Mouse (Mus musculus) liver, adult 2 months (tissue): Measurements from ENCODE around the gene Itpka. TPM values are rescaled to one million over a fixed set of nuclear protein-coding genes. Genes with fewer than 3 reads are reported as not detected.

Experiments used
- DNase-seq: peaks from one replicate; pipeline ENCODE4 v3.0.0-alpha.2; 2011; ENCODE audit warnings: low read depth, low spot score; ENCODE audit errors: extremely low read depth
- H3K27ac ChIP-seq: fragments of 200-500 bp; replicated peaks from 2 replicates; pipeline ENCODE4 v1.5.1; 2012; ENCODE audit warnings: low read depth, mild to moderate bottlenecking, control low read depth, inconsistent platforms, low read length; ENCODE audit not compliant: insufficient read depth
- H3K27me3 ChIP-seq: fragments of 200-500 bp; 2 replicates; pipeline ENCODE4 v1.6.1; 2012; ENCODE audit warnings: mild to moderate bottlenecking, moderate library complexity, low read length, inconsistent platforms; ENCODE audit not compliant: control insufficient read depth, insufficient read depth
- H3K36me3 ChIP-seq: fragments of 200-500 bp; 2 replicates; pipeline ENCODE4 v1.6.1; 2012; ENCODE audit warnings: low read length, inconsistent platforms; ENCODE audit not compliant: control insufficient read depth, insufficient read depth
- H3K4me1 ChIP-seq: fragments of 200-500 bp; 2 replicates; pipeline ENCODE4 v1.6.1; 2011; ENCODE audit warnings: low read length; ENCODE audit not compliant: control insufficient read depth, insufficient read depth
- H3K4me3 ChIP-seq: fragments of 200-500 bp; 2 replicates; pipeline ENCODE4 v1.5.1; 2011; ENCODE audit warnings: low read depth, mild to moderate bottlenecking, control low read depth, low read length, moderate library complexity; ENCODE audit not compliant: insufficient read depth
- H3K79me2 ChIP-seq: fragments of 200-500 bp; 2 replicates; pipeline ENCODE4 v1.6.1; 2012; ENCODE audit warnings: inconsistent platforms, mild to moderate bottlenecking, low read length, moderate library complexity; ENCODE audit not compliant: control insufficient read depth, insufficient read depth
- H3K9ac ChIP-seq: fragments of 200-500 bp; 2 replicates; pipeline ENCODE4 v1.6.1; 2012; ENCODE audit warnings: low read depth, mild to moderate bottlenecking, control low read depth, inconsistent platforms, low read length
- CTCF ChIP-seq: fragments of 200-500 bp; IDR thresholded peaks from 2 replicates; pipeline ENCODE4 v1.5.1; 2011; ENCODE audit warnings: low read depth, low read length, control low read depth
- POLR2A ChIP-seq: fragments of 200-500 bp; IDR thresholded peaks from 2 replicates; pipeline ENCODE4 v1.6.1; 2011; ENCODE audit warnings: low read length, control low read depth; ENCODE audit not compliant: insufficient read depth; ENCODE audit errors: extremely low read depth
- WGBS: fragments of 180-500 bp; shearing (Covaris S2); methylation state at CpG from one replicate; pipeline ENCODE4 v1.1.7; 2018; 5-methylcytosine and 5-hydroxymethylcytosine counted together
- polyA plus RNA-seq: library from polyadenylated mRNA; depleted of rRNA; stranded (reverse); fragments of >200 nt; gene quantifications from 2 replicates; pipeline ENCODE4 v1.2.3, GENCODE M21; 2012
- total RNA-seq: library from RNA; depleted of rRNA; stranded (reverse); fragments of >200 nt; gene quantifications from 2 replicates; pipeline ENCODE4 v1.2.3, GENCODE M21; 2014

The Itpka gene
- total and polyA plus RNA-seq, 2 experiments, result 0.65 to 3.6 TPM

GRCm38 (mm10) chr2:119744163-119745111 is 2.3 kb downstream of the Itpka start:
- TF ChIP-seq POLR2A (no peak), CTCF (no peak)
- DNase-seq, result peak; percentile 61
- Histone ChIP-seq H3K79me2 (no peaks in the 10 kb centered on the region), H3K4me3 (peak overlapping the region; percentile 28; the same call in 1 of the 2 replicates), H3K9ac (peak overlapping the region; percentile 29; the same call in 1 of the 2 replicates), H3K27me3 (peaks cover 8% of the 10 kb centered on the region), H3K4me1 (peaks cover 14% of the 10 kb centered on the region; the same call in 1 of the 2 replicates), H3K36me3 (no peaks in the 10 kb centered on the region), H3K27ac (no peak overlapping the region)
- WGBS, result 9% methylated on average over 46 of the region's 46 CpGs

- Histone ChIP-seq H3K4me3 (no peak overlapping the region), H3K79me2 (no peaks in the 10 kb centered on the region), H3K27ac (no peak overlapping the region), H3K36me3 (no peaks in the 10 kb centered on the region), H3K9ac (no peak overlapping the region), H3K27me3 (peaks cover 8% of the 10 kb centered on the region), H3K4me1 (peaks cover 14% of the 10 kb centered on the region; the same call in 1 of the 2 replicates)
- TF ChIP-seq CTCF (peak; percentile 37), POLR2A (no peak)
- DNase-seq, result peak; percentile 18
- WGBS, result 10% methylated on average over 1 of the region's 1 CpGs
These were observed 3.1 kb downstream of the Itpka start for GRCm38 (mm10) chr2:119745281-119745680.

- no peak for DNase-seq
- H3K4me1 ChIP-seq, result peaks cover 12% of the 10 kb centered on the region; the same call in 1 of the 2 replicates
- TF ChIP-seq CTCF (no peak), POLR2A (no peak)
- no peak overlapping the region for H3K27ac ChIP-seq
- no peaks in the 10 kb centered on the region for H3K79me2 ChIP-seq
- H3K36me3 ChIP-seq, result no peaks in the 10 kb centered on the region
- H3K4me3 ChIP-seq, result no peak overlapping the region
- 89% methylated on average over 7 of the region's 7 CpGs for WGBS
- H3K27me3 ChIP-seq, result peaks cover 8% of the 10 kb centered on the region
- H3K9ac ChIP-seq, result no peak overlapping the region
These were observed 5.4 kb downstream of the Itpka start for GRCm38 (mm10) chr2:119747554-119747953.

GRCm38 (mm10) chr2:119749260-119749659 is 7.1 kb downstream of the Itpka start:
- H3K9ac ChIP-seq, result no peak overlapping the region
- H3K27me3 ChIP-seq, result no peaks in the 10 kb centered on the region
- no peaks in the 10 kb centered on the region for H3K79me2 ChIP-seq
- TF ChIP-seq CTCF, result no peak
- no peak for TF ChIP-seq POLR2A
- no peak overlapping the region for H3K4me3 ChIP-seq
- peaks cover 3% of the 10 kb centered on the region; the same call in 1 of the 2 replicates for H3K4me1 ChIP-seq
- DNase-seq, result no peak
- 89% methylated on average over 13 of the region's 13 CpGs for WGBS
- H3K36me3 ChIP-seq, result no peaks in the 10 kb centered on the region
- no peak overlapping the region for H3K27ac ChIP-seq

DNA sequence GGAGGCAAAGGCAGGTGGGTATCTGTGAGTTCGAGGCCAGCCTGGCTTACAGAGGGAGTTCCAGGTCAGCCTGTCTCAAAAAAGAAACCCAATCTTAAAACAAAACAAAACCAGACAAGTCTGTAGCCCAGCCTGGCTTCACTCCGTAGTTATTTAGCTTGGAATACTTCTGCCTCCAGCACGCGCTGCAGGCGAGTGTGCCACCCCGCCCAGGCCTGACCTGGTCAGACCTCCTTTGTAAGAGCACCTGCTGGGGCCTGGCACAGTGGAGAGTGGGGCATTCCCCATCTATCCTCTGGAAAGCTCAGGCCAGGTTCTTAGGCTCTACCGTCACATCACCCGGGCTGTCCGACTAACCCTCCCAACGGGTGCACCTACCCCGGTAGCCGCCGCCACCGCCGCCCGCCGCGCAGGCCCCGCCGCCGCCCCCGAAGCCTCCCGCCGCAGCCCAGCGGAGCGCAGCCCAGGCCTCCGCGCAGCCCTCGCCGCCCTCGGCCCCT is 15.5 kb downstream of the Itpka start:
- DNase-seq, result peak; percentile 15
- Histone ChIP-seq H3K4me3 (peak overlapping the region; percentile 61; the same call in 1 of the 2 replicates), H3K9ac (peak overlapping the region; percentile 66), H3K27ac (no peak overlapping the region), H3K79me2 (no peaks in the 10 kb centered on the region), H3K36me3 (no peaks in the 10 kb centered on the region), H3K27me3 (peaks cover 11% of the 10 kb centered on the region), H3K4me1 (peaks cover 7% of the 10 kb centered on the region; the same call in 1 of the 2 replicates)
- no peak for TF ChIP-seq CTCF
- 6% methylated on average over 31 of the region's 31 CpGs for WGBS
